Mouse (Mus musculus) ES-E14 (cell line): ENCODE measurements around the gene Celsr3.

Experiments used
- MAFK ChIP-seq: IDR thresholded peaks from 2 replicates; pipeline ENCODE4 v1.6.1; 2014; ENCODE audit warnings: mild to moderate bottlenecking, low read depth, low read length, inconsistent platforms; ENCODE audit not compliant: insufficient read depth
- ZC3H11A ChIP-seq: IDR thresholded peaks from 2 replicates; pipeline ENCODE4 v1.6.1; 2012; ENCODE audit warnings: low read depth, mild to moderate bottlenecking, inconsistent platforms, low read length, borderline replicate concordance
- ZNF384 ChIP-seq: IDR thresholded peaks from 2 replicates; pipeline ENCODE4 v1.6.1; 2012; ENCODE audit warnings: low read depth, low read length, inconsistent platforms

DNA sequence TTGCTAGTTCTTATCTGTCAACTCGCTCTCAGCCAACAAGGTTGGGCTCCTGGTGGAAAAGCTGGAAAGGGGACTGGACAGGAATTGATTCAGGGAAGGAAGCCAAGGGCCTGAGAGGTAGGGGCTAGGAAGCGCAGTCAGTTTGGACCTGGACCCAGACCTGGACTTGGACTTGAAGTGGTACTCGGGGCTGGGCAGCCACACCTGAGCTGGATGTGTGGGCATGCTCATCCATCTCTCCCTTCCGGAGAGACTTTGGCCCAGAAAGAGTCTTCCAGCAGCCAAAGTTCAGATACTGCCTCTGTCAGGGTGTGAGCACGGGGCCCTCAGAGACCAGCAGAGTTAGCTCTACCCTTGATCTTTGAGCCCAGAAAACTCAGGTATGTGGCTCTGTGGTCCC lies 29.2 kb downstream of the Celsr3 start:
- TF ChIP-seq ZC3H11A (no peak), MAFK (no peak), ZNF384 (no peak)
